Mouse (Mus musculus): ENCODE measurements around the gene Smarce1.
"Not testable (repeated sequence)": the region's sequence is repeated elsewhere in the genome, so short reads cannot be mapped to it uniquely, and the experiment has no call there.

Smarce1 gene

DNA sequence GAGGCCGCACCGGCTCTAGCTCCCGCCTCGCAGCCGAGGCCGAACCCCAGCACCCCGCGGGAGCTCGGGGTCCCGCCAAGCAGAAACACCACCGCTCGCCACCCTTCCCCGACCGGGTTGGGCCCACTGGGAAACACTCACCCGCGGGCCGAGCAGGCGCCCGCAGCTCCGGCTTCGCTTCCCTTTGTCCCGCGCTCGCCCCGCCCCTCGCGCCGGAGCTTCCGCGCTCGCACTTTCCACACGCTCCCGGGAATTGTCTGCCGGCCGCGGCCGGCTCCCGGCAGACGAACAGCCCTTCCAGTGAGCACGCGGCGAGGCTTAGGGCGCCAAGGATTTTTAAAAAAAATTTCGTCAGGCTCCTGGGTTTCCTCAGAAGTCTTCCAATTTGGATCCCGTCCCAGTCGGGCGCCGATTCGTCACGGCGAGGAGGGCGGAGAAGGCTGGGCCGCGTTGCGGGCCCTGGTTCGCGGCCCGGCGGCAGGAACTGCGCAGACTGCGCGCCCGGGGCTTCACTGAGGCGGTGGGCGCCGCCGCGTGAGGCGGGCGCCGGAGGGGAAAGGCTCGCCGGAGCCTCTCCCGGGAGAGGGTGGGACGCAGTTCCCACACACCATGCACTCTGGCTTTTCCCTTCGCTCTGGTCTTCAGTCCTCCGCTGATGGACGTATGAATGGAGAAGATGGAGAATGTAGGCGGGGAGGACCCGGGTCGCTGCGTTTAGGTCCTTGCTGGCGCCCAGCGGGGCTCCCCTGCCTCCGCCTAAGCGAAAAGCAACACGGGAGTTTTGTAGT is at the start of gene Smarce1:
Gene Smarce1, minus strand, starts transcription at position 757 of the 788 bp plus-strand sequence.
- no peak for DNase-seq (ENCODE audit: extremely low read depth, low read depth, low spot score)

- no peak for DNase-seq (ENCODE audit: extremely low read depth, low read depth, low spot score)
Measured at GRCm38 (mm10) chr11:99279986-99280385, 49.2 kb upstream of the Smarce1 start.

GRCm38 (mm10) chr11:99276786-99277185 is 46.0 kb upstream of the Smarce1 start:
- DNase-seq (ENCODE audit: extremely low read depth, low read depth, low spot score), result no peak

GRCm38 (mm10) chr11:99275624-99276023 is 44.8 kb upstream of the Smarce1 start:
- no peak for DNase-seq (ENCODE audit: extremely low read depth, low read depth, low spot score)

DNA sequence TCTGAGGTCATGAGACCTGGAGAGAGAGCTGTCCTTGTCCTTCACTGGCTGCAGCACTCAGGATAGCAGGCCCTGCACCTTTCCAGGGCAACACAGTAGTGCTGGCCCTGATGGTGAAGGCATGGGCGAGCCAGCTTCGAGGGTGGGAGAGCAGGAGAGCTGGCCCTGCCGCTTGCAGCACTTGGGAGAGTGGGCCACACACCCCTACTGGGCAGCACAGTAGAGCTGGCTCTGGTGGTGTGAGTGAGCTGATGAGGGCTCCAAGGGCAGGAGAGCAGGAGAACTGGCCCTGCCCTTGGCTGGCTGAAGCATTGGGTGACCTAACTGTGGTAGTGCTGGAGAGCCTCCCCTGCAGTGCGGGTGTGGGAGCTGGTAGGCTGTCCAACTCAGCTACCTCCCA is 41.9 kb upstream of the Smarce1 start:
- no peak for DNase-seq (ENCODE audit: extremely low read depth, low read depth, low spot score)

DNA sequence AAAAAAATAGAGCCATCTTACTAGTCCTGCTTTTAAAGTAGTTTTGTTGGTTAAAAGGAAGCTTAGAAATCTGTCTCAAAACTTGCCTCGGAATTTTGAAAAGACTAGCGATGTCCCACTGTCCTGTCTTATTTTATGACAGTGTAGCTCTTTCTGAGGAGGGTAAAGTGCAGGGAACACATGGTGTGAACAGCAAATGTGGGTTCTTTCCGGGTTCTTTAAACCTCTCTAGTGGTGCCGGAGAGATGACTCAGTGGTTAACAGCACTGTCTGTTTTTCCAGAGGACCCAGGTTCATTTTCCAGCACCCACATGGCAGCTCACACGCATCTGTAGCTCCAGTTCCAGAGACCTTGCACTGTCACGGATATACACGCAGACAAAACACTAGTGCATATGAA is 38.4 kb upstream of the Smarce1 start:
- no peak for DNase-seq (ENCODE audit: extremely low read depth, low read depth, low spot score)

- no peak for DNase-seq (ENCODE audit: extremely low read depth, low read depth, low spot score)
Measured at GRCm38 (mm10) chr11:99265796-99266195, 35.0 kb upstream of the Smarce1 start.

DNA sequence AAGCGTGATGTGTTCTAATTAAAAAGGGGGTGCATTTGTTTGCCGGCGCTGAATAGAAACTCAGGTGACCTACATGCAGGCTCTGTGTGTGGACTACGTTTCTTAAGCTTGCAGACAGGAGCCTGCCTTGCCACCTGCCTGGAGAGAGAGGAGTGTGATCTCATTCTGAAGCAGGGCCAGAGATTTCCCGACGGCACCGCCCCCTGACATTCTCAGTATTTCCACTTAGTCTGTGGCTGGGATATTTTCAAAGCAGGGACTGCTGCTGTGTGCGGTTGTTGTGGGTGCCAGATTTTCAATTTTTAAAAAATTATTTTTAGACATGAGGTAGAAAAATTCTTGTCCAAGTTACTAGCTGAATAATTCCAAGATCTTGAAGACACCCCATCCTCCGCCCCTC is 34.4 kb upstream of the Smarce1 start:
- no peak for DNase-seq (ENCODE audit: extremely low read depth, low read depth, low spot score)

DNA sequence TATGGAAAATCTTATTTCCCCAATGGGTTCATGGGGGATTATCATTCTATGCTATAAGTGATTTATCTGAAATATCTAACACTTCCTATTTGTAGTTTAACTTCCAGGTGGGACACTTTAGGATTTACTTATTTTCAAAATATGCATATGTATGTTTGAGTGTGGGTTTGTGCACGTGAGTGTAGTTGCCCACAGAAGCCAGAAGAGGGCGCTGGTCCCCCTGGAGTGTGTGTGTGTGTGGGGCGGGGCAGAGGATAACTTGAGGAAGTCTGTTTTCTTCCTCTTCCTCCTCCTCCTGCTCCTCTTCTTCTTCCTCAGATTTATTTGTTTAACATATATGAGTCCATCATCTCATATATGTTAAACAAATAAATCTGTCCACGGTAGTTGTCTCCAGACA is 25.4 kb upstream of the Smarce1 start:
- DNase-seq (ENCODE audit: extremely low read depth, low read depth, low spot score), result no peak

DNA sequence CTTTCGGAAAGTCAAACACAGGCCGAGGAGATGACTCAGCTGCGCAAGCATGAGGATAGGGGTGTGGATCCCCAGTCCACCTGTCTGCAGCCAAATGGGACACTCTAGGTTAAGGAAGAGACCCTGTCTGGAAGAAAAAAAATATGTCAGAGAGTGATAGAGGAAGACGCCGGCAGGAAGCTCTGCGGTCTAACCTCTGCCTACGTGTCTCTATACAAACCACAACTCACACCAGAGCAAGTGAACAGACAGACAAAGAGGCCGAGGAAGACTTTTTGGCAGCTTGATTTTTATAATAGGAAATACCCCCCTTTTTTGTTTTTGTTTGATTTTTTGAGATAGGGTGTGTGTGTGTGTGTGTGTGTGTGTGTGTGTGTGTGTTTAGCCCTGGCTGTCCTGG is 24.5 kb upstream of the Smarce1 start:
- DNase-seq (ENCODE audit: extremely low read depth, low read depth, low spot score), result no peak

GRCm38 (mm10) chr11:99253893-99254292 is 23.1 kb upstream of the Smarce1 start:
- no peak for DNase-seq (ENCODE audit: extremely low read depth, low read depth, low spot score)

DNA sequence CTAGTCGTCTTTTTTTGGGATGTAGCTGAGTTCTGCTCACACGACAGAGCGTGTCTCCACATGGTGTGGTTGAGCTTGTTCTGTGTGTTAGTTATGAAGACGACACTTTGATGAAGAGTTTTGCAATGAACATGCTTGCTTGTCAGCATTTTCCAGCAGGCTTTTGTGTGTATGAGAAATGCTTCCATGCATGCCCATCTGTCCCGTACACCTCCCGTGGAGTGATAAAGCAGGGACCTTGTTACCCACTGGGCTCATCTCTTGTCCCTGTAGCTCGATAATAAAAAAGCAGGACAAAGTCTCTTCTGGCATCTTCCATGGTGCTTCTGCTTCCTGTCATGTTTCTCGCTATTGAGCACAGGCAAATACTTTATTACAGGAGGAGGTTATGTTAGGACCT is 21.9 kb upstream of the Smarce1 start:
- no peak for DNase-seq (ENCODE audit: extremely low read depth, low read depth, low spot score)

DNA sequence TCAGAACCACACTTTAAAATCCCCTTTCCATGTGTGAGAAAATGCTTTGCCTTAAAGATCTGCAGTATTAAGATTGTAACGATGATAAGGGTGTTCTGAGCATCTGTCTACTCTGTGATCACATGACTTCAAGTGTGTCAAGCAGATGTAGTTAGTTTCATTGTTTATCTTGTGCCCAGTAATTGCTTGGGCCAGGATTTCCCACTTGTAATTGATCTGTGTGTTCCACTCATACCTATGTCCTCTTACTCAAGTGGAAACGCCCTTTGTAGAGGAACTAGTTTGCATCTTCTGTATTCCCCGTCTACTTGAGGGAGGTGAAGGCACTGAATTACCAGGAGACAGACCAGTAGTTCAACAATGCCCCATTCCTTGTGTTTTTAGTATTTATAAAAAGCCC is 19.8 kb upstream of the Smarce1 start:
- DNase-seq (ENCODE audit: extremely low read depth, low read depth, low spot score), result no peak

GRCm38 (mm10) chr11:99250241-99250640 is 19.4 kb upstream of the Smarce1 start:
- DNase-seq (ENCODE audit: extremely low read depth, low read depth, low spot score), result no peak

- no peak for DNase-seq (ENCODE audit: extremely low read depth, low read depth, low spot score)
Measured at GRCm38 (mm10) chr11:99249115-99249514, 18.3 kb upstream of the Smarce1 start.

- DNase-seq (ENCODE audit: extremely low read depth, low read depth, low spot score), result no peak
Measured at GRCm38 (mm10) chr11:99247916-99248315, 17.1 kb upstream of the Smarce1 start.

- DNase-seq (ENCODE audit: extremely low read depth, low read depth, low spot score), result not testable (repeated sequence)
Measured at GRCm38 (mm10) chr11:99244519-99244918, 13.7 kb upstream of the Smarce1 start.

GRCm38 (mm10) chr11:99243820-99244374 is 13.1 kb upstream of the Smarce1 start, which contains the start of gene Krt222:
TSS of gene Krt222 (minus strand) at chr11:99244085.
- no peak for DNase-seq (ENCODE audit: extremely low read depth, low read depth, low spot score)

DNA sequence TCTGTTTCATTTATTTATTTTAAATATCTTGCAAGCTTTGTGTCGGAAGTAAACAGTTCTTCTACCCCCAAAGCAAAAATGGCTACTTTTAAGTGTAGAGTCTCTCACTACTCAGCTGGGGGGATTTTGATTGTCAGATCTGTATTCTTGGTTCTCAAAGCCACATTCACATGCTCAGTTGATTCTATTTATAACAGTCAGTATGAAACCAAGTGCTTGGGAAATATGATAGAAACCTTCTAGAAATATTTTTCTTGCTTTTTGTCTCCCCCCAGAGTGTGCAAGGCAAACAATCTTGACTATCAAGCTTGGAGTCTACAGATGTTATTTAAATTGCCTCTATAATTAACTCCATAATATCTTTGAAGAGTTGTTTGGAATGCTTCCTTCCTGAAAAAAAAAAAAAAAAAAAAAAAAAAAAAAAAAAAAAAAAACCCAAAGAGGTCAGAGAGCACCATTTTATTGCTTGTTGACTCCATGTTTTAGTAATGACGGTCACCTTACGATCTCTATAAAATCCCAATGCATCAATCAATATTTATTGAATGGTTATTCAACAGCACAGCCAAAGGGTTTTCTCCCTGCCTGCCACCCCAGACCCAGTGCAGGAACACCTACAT is 12.5 kb upstream of the Smarce1 start:
- DNase-seq (ENCODE audit: extremely low read depth, low read depth, low spot score), result no peak

DNA sequence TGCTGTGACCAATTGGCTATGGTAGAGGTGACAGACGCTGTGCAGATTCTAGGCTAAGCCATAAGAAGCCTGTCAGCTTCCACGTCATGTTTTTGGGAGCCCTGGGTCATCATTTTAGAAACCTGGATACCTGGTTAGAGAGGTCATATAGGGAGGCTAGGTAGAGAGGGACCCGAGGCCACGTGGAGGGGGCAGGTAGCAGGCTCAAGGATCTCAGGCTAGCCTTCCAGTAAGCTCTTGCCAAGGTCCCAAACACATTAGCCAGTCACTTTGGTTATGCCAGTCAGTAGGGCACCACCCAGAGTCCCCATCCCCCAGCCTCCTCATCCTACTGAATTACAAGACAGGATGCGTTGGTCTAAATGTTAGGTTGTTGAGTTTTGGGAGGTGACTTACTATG is 11.2 kb upstream of the Smarce1 start:
- DNase-seq (ENCODE audit: extremely low read depth, low read depth, low spot score), result no peak

GRCm38 (mm10) chr11:99238468-99238867 is 7.7 kb upstream of the Smarce1 start:
- no peak for DNase-seq (ENCODE audit: extremely low read depth, low read depth, low spot score)
